Mouse (Mus musculus) cerebellum, adult 18-20 months (tissue): ENCODE measurements at regions not wholly inside any gene's neighbourhood (a gene's known extent, or its start where the extent isn't known, plus 50 kb on each side); places are given as distances from the start of the nearest gene placed in this dataset.
"Not testable (repeated sequence)": the region's sequence is repeated elsewhere in the genome, so short reads cannot be mapped to it uniquely, and the experiment has no call there.

Experiments used
- DNase-seq, 2 experiments: peaks; one replicate each; pipeline ENCODE4 v3.0.0; 2021

- peak in 1 of 2 experiments; percentile 7 for DNase-seq
Measured at GRCm38 (mm10) chr4:44424831-44425704, 124.4 kb downstream of the Melk start.

- DNase-seq: no peak
Measured at GRCm38 (mm10) chr4:44434593-44434992, 133.9 kb downstream of the Melk start.

GRCm38 (mm10) chr4:44445511-44445910, 144.8 kb downstream of the Melk start:
- DNase-seq: no peak

- DNase-seq: no peak
Measured at GRCm38 (mm10) chr4:44450881-44451532, 150.3 kb downstream of the Melk start.

GRCm38 (mm10) chr4:44452043-44452618, 151.5 kb downstream of the Melk start:
- no peak for DNase-seq

- no peak for DNase-seq
Measured at GRCm38 (mm10) chr4:44453552-44453951, 152.9 kb downstream of the Melk start.

- DNase-seq: no peak
Measured at GRCm38 (mm10) chr4:44455851-44456250, 155.2 kb downstream of the Melk start.

GRCm38 (mm10) chr4:44473511-44473910, 172.8 kb downstream of the Melk start:
- not testable (repeated sequence) for DNase-seq
